Mouse (Mus musculus) bone marrow macrophage, adult 2 months (primary cell): Measurements from ENCODE around the gene Ninj1.

Source experiments
- CTCF ChIP-seq: IDR thresholded peaks from 2 replicates; pipeline ENCODE4 v1.5.1; 2012; ENCODE audit warnings: low read depth, mild to moderate bottlenecking, low read length, moderate library complexity
- POLR2A ChIP-seq: IDR thresholded peaks from 2 replicates; pipeline ENCODE4 v1.6.1; 2012; ENCODE audit warnings: mild to moderate bottlenecking, low read depth, low read length, borderline replicate concordance

DNA sequence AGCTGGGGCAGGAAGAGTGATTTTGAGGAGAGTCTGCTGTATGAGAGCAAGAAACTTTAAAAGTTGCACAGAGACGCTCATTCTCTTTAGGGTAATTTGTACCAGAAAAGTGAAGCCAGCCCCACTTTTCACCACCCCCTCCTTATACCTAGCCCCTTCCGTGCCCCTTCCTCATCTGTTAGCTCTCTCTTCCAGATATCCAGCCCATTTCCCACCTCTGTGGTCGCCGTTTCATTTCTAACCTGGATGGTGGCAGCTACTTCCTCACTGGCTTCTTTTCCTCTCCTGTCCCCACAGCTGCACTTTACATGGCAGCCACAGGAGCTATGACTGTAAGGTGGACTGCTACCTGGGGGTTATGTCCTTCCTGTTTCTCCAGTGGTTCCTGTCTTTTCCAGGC lies 32.1 kb downstream of the Ninj1 start:
- TF ChIP-seq CTCF (no peak), POLR2A (no peak)
